Mouse (Mus musculus) T-helper 1 cell (primary cell): Measurements from ENCODE around the gene Ttll8.

Experiments used
- in situ Hi-C: fragments of 300-600 bp; cut with MboI, MseI; formaldehyde crosslinking; loops from one replicate; pipeline ENCODE4 v1.15.1; 2025; ENCODE audit warnings: high pct_unique_total_duplicates

Gene Ttll8

DNA sequence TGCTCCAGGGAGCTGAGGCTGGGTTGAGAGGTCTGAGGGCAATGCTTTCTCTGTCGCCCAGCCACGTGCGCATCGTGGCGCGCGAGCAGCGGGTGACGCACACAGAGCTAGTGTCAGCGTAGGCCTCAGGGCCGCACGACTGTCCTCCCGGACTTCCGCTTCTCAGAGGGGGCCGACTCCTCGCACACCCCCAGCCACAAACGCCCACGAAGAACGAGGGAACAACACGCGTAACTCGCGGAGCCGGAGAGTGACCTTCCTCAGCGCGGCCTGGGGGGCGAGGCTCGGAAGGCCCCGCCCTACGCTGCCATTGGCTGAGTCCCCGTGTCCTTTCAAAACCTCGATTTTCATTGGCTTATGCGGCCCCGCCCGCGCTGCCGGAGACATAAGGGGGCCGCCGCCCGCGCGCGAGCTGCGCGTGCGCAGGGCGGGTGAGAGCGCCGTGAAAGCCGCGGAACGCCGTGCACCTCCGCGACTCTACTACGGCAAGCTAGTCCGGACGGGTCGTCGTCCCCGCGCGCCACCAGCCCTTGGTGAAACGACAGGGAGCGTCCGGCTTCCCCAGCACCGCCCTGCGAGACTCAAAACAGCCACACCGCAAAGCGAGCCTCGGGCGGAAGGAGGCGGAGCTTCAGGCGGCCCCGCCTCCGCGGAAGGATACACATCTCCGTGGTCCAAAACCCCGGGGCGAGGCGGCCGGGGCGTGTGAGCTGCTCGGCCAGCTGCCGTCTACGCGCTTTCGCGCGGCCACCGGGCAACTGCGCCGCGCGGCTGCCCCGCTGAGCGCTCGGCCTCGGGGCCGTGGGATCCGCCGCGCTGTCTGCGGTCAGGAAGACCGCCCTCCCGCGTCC lies 92.2 kb downstream of the Ttll8 start, which contains the start of gene Pim3:
Gene Pim3, plus strand, starts transcription at position 415 of the 851 bp plus-strand sequence.
- in situ Hi-C loops, result no loop called here

DNA sequence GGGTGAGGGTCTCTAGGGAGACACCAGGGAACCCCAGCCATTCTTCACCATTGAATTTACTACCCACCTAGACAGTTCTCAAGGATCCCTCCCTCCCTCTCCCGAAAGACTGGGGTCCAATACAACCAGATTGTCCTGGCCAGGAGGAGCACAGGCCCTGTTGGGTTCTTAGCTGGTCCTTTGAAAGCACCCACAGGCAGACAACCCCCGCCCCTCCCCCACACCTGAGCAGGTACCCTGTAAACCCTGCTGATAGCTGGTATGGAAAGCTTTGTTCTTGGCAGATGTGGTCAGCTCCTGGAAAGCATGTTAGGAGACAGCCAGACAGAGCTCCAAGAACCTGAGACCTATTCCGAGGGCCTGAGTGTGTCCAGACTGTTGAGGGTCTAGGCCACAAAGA lies 93.4 kb downstream of the Ttll8 start:
- in situ Hi-C loops, result no loop called here

DNA sequence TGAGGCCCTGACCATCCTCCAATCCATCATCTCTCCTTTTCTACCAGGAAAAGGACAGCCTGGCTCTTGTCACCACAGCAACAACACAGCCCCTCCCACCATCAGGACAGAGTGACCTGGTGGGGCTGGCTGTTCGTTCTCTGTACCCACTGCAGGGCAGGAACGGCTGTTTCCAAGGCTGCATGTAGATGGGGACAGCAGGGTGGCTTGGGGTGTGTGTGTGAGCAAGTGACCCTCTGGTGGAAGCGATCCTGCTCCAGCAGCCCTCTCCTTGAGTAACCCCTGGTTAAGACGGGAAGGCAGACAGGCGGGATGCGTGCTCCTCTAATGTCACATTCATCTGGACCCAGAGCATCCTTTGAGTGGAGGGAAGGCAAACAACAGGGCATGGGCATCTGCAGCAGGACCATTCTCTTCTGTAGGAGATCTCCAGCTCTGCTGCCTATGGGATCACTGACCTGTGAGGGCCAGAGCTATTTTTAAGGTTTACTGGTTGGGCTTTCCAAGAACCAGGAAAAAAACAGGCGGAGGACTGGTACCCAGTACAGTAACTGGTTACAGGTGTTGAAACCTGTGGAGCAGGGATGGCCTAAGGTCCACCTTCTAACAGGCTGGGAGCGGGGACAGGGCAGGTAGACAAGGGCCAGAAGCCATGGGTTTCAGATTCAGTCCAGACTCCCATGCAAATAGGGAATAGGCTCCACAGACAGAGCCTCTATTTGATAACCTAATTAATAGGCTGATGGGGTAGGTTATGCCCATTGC lies 94.8 kb downstream of the Ttll8 start:
- in situ Hi-C loops, result no loop called here

DNA sequence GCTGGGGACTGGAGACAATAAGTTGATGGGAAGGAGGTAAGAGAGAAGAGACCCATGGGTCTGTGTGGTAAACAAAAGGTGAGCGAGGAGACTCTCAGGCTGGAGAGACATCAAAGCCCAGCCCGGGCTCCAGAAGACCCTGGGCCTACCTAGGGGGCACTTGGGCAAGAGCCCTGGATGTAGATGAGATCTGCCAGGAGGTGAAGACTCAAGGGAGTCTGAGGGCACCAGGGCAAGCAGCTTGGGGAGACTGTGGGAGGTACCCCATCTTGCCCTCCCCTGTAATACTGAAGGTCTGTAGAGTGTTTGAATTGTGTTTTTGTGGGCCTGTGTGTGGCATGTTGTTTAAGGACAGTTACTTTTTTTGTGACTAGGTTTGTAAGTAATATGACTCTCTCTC lies 95.5 kb downstream of the Ttll8 start:
- in situ Hi-C loops, result no loop called here

DNA sequence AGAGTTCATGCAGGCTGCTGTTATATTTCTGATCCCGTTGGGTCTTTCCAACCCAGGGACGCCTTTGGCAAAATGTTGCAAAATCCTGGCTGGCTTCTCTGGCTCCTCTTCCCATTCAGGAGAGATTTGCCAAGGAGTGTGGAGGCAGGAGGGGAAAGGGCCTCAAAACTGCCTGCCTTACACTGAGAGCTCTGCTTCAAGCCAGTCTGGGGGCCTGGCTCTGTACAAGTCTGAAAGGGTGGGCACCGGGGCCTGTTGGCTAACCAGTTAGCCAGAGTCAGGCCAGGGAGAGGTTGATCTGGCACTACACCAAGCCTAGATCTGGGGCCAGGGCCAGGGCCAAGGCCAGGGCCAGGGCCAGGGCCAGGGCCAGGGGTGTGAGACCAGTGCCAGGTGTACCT lies 96.1 kb downstream of the Ttll8 start:
- in situ Hi-C loops, result no loop called here

DNA sequence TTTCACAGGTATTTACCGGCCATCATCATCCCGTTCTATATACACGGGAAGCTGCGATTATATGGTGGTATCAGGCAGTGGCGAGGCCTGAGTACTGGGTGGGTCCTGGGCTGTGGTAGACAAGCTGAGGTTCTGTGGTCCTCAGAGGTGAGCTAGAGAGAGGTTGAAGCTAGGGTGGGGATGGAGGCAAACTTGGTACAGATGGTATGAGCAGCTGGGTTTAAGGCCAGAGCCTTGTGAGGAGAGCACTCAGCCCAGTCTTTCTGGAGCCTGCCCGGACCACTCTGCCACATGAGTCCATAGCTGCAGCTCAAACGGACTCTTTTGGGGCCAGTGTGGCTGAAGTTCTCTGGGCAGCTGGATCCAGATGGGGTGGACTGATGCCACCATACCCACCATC lies 96.9 kb downstream of the Ttll8 start:
- in situ Hi-C loops, result no loop called here

DNA sequence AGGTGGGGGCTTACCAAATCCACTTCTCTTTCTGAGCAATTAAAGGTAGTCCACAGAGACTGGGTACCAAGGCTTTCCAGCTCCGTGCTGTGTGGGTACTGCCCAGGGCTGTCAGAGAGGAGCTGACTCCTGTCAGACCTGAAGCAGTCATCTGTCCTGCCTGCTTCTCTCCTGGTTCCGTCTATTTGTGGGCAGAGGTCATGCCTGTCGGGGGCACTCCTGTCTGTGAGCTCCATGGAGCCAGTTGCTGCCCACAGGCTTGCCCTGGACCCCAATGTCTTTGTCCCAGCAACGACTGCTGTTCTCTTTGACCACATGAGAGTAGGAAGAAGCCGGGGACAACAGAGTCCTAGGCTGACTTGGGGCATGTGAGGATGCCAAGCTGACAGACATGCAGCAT lies 97.6 kb downstream of the Ttll8 start:
- in situ Hi-C loops, result no loop called here

DNA sequence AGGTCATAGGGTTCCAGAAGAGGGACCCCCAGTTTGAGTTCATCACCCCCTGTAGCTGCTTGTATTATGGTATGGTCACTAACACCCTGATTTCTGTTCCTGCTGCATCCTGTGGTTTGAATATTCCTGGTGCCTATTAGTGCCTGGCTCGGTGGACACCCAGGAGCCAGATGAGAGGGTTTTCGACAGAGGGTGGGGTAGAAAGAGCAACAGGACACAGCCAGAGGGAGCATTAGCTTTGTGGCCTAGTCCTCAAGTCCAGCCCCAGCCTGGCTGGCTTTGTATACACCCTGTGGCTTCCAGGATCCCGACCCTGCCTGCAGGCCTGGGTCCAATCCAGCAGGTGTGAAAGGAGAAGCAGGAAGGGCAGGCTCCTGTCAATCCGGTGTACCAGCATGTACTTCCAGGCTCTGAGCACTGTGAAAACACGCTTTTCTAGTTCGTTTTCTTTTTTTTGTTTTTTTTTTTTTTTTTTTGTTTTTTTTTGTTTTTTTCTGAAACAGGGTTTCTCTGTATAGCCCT lies 98.3 kb downstream of the Ttll8 start:
- in situ Hi-C loops, result no loop called here

DNA sequence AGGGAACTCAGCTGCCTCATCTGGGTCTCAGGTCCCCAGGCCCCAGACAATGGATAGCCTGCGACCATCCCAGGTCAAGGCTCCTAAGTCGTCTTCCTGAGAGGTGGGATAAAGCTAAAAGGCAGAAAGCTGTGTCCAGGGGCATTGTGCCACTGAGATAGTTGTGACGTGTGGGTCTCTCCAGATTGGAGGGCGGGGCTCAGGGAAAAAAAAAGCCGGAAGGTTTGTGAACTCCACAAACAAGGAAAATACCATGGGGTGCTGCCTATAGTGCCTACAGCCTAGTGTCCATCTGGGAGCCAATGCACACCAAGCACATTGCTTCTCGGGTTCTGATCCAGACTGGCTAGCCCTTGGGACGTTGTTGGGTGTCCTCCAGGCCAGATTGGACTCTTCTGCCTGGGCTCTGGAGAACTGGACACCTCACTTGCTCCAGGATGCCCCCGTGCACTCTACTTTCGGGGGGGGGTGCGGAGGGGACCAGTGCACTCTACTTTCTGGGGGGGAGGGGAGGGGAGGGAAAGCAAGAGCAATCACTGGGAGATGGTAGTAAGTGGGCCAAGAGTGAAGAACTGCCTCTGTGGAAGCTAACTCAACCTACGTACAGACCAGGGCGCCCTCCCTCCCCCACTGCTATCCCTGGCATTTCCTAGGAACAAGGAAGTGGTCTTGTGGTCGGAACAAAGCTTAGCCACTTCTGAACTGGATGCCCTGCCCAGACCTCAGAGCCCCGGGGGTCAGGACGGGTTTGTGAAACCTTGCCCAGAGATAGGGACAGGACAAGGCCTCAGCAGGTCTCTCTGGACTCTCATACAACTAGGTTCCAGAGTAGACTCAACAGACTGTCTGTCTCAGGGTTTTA lies 99.0 kb downstream of the Ttll8 start:
- in situ Hi-C loops, result no loop called here

DNA sequence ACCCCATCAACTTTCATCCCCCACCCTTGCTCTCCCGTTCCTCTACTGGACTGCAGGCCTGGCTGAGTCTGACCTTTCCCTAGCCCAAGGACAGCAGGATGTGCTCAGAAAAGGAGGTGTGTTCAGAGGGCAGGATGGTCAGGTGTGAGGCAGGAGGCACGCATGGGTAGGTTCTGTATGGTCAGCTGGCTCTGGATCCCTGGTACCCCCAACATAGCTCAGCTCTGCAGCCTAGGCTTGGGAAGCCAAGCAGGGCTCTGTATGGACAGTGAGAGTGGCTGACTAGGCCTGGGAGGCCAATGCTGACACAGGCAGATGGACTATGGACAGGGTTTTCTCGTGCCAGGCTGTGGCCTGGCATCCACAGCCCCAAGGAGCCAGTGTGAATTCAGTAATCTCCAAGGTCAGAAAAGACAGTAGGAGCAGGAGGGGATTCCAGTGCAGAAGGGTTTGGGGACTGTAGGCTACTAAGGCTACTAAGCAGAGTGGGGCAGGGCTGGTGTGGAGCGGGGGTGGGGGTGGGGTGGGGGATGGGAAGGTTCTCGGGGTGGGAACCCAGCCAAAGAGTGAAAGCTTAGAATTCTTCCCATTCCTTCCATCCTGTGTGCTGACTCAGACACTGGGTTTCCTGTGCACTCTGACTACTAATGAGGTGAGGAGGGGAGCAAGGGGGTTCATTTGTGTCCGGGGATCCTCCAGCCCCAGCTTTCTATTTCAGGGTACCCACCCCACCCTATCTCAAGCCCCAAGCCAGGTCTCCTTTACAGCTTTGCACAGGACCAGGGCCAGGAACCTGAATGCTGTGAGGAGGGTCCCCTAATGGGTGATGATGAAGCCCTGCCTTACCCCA lies 99.9 kb downstream of the Ttll8 start:
- in situ Hi-C loops, result no loop called here

DNA sequence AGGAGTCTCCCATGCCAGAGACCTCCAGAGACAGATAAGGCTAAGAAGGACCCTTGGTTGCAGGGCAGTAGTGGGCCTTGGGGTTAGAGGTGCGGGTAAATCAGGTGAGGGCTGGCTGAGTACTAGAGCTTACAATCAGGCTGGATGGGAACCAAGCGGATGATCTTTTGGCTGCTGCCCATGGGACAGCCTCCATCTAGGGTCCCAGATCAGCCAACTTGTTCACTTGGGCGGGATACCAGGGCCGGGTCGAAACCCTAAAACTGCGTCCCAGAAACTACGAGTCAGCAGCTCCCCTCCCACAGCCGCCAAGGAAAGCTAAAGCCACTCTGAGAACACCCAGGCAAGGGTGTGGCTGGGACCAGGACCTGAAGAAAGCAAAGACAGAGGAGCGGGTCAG lies 101.1 kb downstream of the Ttll8 start:
- in situ Hi-C loops, result no loop called here

DNA sequence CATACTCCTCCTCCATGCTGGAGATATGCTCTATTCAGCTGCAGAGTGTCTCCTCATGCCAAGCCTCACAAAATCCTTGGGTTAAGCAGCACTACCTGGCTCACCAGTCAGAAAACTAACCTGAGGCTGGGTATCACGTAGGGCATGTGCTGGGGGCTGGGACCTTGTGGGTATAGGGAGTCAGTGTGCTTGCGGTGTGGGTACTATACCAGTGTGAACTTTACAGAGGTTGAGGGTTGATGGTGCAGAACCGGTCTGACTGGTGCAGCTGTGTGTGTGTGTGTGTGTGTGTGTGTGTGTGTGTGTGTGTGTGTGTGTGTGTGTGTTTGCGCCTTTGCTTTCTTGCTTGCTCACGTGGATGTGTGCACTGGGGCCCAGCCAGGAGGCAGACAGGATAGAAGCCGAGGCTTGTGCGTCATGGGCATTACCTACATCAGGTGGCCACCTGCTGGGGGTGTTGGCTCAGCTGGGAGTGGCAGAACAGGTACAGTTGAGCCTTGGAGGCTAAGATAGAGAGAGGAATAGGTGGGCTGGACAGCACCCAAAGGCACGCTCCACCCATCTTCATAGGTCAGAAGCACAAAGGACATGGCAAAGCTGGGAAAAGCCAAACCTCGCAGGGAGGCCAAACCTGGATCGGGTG lies 102.6 kb downstream of the Ttll8 start:
- in situ Hi-C loops, result no loop called here

DNA sequence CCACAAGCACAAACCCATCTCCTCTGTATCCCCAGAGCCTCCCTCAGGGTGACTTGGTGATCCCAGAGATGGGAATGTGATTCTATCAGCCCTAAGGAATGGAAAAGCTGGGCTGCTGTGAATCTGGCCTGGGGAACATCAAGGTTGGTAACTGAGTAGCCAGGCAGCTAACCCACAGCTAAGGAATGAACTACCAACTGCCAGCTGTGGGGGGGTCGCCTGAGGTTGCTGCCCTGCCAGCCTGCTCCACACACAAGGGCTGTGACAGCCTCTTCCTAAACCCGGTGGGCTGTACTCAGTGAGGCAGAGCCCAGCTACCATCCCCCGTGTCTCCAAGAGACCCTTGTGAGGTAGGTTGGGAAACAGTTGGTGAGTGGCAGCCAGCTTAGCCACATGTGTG lies 103.1 kb downstream of the Ttll8 start:
- in situ Hi-C loops, result no loop called here

DNA sequence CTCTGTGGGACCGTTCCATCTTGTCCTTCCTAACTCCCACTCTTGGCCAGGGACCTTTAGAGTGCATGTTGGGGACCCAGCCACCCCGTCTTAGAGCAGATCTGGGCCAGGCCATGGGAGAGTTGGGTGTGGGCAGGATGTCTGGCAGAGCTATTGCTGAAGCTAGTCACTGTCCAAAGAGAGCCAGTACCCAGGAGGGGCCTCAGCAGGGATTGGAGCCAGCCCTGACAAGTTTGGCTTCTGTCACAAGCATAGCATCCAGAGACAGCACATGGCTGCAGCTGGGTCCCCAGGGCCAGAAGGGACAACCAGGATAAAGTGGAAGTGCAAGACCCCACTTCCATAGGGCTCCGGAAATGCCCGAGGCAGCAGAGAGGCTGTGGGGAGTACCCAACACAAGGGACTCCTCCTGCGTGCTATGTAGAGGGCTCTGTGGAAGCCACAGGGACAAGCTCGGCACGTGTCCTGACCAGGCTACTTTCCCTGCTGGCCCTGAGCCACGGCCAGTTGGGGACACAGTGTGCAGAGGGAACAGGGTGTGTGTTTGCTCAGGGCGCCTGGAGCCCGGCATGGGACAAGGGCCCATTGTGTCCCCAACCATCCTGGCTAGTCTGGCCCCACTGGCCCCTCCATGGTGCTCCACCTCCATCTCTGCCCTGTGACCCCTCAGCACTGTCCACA lies 103.9 kb downstream of the Ttll8 start:
- in situ Hi-C loops, result no loop called here

DNA sequence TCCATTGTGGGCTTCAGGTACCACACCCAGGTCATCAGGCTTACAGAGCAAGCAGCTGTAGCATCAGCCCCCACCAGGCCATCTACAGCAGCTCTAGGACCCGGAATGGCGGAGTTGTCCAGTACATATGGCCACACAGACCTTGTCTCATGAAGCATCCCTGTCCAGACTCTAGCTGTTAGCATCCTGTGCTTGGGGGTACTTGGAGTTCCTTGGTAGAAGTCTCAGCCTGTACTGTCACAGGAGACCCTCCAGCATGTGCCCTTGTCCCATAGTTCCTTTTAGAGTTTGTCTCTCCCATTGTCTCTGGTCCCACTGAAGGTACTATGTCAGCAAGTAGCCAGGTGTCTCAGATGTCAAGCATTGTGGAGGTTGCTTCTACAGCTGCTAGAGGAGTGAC lies 104.6 kb downstream of the Ttll8 start:
- in situ Hi-C loops, result no loop called here

DNA sequence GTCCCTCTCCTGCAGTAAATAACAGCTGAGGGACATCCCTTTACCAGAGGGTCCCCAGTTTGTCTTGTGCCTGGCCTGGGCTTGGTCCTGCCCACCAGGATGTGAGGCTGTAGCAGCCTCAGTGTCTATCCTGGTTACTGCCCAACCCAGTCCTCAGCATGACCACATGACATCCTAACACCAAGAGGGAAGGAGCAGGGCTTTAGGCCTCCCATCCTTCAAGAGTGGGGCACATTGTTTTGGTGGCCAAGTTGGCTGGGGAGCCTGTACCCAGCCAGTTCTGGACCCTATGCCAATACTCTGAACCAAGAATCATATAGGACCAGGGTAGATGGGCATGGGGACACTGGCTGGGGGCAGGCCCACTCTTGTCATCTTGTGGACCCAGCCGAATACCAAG lies 105.6 kb downstream of the Ttll8 start:
- in situ Hi-C loops, result no loop called here

DNA sequence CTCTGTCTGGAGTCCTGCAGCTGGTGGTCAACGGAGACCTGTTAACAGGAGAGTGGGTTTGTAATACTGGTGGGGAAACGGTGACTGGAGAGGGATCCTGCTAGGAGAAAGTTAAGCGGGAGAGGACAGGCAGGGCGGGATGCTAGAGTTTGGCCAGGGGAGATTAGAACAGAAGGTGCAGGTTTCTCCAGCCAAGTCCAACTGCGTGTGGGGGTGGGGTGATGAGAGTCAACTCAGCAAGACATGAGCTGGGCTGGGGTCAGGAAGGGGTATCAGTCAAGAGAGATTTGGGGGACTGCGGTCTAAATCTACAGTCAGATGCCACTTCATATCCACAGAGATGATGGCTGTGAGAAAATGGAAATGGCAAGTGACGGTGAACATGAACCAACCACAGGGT lies 109.3 kb downstream of the Ttll8 start:
- in situ Hi-C loops, result no loop called here

DNA sequence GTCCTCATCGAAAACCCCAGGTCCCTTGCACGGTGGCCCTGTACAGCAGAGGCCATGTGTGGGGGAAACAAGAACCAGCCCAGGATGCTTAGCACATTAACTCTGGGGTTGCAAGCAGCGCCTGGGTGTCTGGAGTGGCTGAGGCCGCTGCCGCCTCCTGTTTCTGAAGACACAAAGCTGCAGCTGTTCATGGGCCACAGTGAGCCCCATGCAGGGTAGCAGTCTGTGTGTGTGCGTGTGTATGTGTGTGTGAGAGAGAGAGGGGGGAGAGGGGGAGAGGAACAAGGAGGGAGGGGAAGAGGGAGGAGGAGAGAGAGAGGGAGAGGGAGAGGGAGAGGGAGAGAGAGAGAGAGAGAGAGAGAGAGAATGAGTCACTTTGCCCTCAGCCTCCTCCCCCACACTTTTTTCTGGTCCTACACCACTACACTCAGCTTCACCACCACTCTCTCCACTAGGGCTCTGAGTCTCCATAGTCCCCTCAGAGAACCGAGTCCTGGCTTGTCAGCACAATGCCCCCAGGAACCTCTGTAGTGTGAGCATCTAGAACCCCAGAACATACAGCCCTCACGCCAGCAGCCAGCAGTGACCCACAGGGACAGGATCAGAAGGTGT lies 110.6 kb downstream of the Ttll8 start:
- in situ Hi-C loops, result no loop called here

DNA sequence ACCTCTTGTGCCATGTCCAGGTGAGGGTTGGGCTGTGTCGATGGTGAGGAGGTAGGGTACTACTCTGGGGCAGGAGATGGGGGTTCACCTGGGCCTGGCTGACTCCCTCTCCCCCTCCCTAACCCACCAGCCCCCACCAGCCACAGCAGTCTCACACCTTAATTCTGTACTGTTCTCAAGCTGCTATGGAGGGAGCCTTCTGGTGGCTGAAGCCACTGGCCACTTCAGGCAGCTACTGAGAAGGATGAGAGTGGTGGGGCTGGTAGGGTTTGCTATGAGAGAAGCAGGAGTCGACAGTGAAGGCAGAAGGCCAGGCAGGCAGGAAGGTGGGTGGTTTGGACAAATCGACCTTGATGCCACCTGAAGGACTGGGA lies 111.9 kb downstream of the Ttll8 start:
- in situ Hi-C loops, result no loop called here
